In the genomic region with DNA sequence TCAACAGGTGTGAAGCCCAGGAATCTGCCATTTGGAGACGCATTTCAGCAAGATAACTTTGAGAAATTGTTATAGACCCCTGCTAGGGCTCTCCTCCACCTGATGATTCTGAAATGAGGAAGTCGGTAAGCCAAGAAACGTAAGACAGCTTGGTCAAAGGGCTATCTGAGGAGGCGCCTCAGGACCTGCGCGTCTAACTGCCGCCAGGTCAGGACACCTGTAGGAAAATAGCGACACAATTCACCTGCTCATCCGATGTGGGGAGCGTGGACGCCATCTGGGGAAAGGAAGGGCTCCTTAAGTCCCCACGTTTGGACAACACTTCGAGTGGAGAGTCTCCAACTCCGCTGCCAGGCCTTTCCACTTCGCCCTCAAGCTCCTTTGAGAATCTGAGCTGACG, we compare ENCODE assay signal across 8 mouse cellular contexts. TPM values are rescaled to one million over a fixed set of nuclear protein-coding genes. Genes with fewer than 3 reads are reported as not detected.
DNase-seq lines count a peak whose midpoint lies in the region; ATAC-seq and TF ChIP-seq lines count a peak whose summit lies in the region.

No protein-coding gene starts in this region.

- DNase-seq in kidney, adult 11 months: no peak
- DNase-seq in intestine, embryonic 14.5 days (ENCODE audit: low spot score): no peak
- DNase-seq in left cerebral cortex, postnatal 4 days: no peak
- no peak for DNase-seq in left cerebral cortex, adult 8-10 months (ENCODE audit: low spot score in 2 of 2)
- DNase-seq in embryo, embryonic 9.5 days (ENCODE audit: extremely low spot score): no peak

- H3K9me3 ChIP-seq in kidney, embryonic 15.5 days (replicated peaks): no peaks in the 10 kb centered on the region
- H3K9me3 ChIP-seq in intestine, embryonic 14.5 days (ENCODE audit: control insufficient read depth, low read length): no peaks in the 10 kb centered on the region
- H3K9me3 ChIP-seq in midbrain, embryonic 16.5 days (replicated peaks; ENCODE audit: control insufficient read depth, low read length, poor library complexity, severe bottlenecking): no peaks in the 10 kb centered on the region

- H3K9ac ChIP-seq in kidney, embryonic 15.5 days: peak overlapping the region; percentile 61
- peak overlapping the region; percentile 60 for H3K9ac ChIP-seq in intestine, embryonic 14.5 days (ENCODE audit: low read length)
- peak overlapping the region; percentile 73 for H3K9ac ChIP-seq in midbrain, embryonic 16.5 days (ENCODE audit: low read depth, low read length)

- H3K27me3 ChIP-seq in kidney, embryonic 15.5 days: no peaks in the 10 kb centered on the region
- no peaks in the 10 kb centered on the region for H3K27me3 ChIP-seq in intestine, embryonic 14.5 days (replicated peaks; ENCODE audit: control insufficient read depth, insufficient read depth, low read length)
- no peaks in the 10 kb centered on the region for H3K27me3 ChIP-seq in midbrain, embryonic 16.5 days (ENCODE audit: control insufficient read depth, insufficient read depth, low read depth, low read length)

- H3K27ac ChIP-seq in kidney, embryonic 15.5 days: peak overlapping the region; percentile 75
- no peak overlapping the region for H3K27ac ChIP-seq in cortical plate, adult 2 months (ENCODE audit: insufficient read depth, low read length)
- H3K27ac ChIP-seq in intestine, embryonic 14.5 days (ENCODE audit: low read depth): no peak overlapping the region
- H3K27ac ChIP-seq in midbrain, embryonic 16.5 days (ENCODE audit: low read length): peak overlapping the region; percentile 65

- WGBS in kidney, embryonic 15.5 days: 2% methylated on average over 16 of the region's 16 CpGs
- 1% methylated on average over 16 of the region's 16 CpGs for WGBS in intestine, embryonic 14.5 days
- 1% methylated on average over 16 of the region's 16 CpGs for WGBS in midbrain, embryonic 16.5 days

- H3K4me3 ChIP-seq in kidney, embryonic 15.5 days (replicated peaks): peak overlapping the region; percentile 68
- peak overlapping the region; percentile 40 for H3K4me3 ChIP-seq in cortical plate, adult 2 months (ENCODE audit: insufficient read depth, low read length)
- H3K4me3 ChIP-seq in intestine, embryonic 14.5 days (ENCODE audit: low read depth, low read length): peak overlapping the region; percentile 61
- H3K4me3 ChIP-seq in midbrain, embryonic 16.5 days (ENCODE audit: low read depth, low read length): peak overlapping the region; percentile 64

- H3K4me2 ChIP-seq in kidney, embryonic 15.5 days: peak overlapping the region; percentile 90
- peak overlapping the region; percentile 87 for H3K4me2 ChIP-seq in intestine, embryonic 14.5 days (ENCODE audit: low read length)
- peak overlapping the region; percentile 91 for H3K4me2 ChIP-seq in midbrain, embryonic 16.5 days (ENCODE audit: low read length)

- peak; percentile 31 for ATAC-seq in kidney, embryonic 15.5 days (replicated peaks; ENCODE audit: low FRiP score)
- peak; percentile 16 for ATAC-seq in intestine, embryonic 14.5 days (replicated peaks; ENCODE audit: low FRiP score, low TSS enrichment, low read depth)
- ATAC-seq in midbrain, embryonic 16.5 days: peak; percentile 38; the same call in 1 of the 2 replicates

- no peak for TF ChIP-seq CTCF in cortical plate, adult 2 months (IDR thresholded peaks at IDR 0.05; ENCODE audit: extremely low read depth, insufficient read depth, low read length)

- H3K36me3 ChIP-seq in kidney, embryonic 15.5 days: peaks cover 21% of the 10 kb centered on the region
- H3K36me3 ChIP-seq in intestine, embryonic 14.5 days (ENCODE audit: control insufficient read depth, insufficient read depth, low read length): peaks cover 9% of the 10 kb centered on the region; the same call in 1 of the 2 replicates
- H3K36me3 ChIP-seq in midbrain, embryonic 16.5 days (ENCODE audit: control insufficient read depth, insufficient read depth, low read length): 0 out of 2 replicates have a peak, but pooled peaks cover 2% of the 10 kb centered on the region

- intact Hi-C loops in left cerebral cortex, postnatal 4 days (cut with DNase I): no loop called here

- H3K4me1 ChIP-seq in kidney, embryonic 15.5 days: peaks cover 20% of the 10 kb centered on the region
- H3K4me1 ChIP-seq in cortical plate, adult 2 months (ENCODE audit: control insufficient read depth, insufficient read depth, low read length): 0 out of 2 replicates have a peak, but pooled peaks cover 1% of the 10 kb centered on the region
- H3K4me1 ChIP-seq in intestine, embryonic 14.5 days (replicated peaks; ENCODE audit: control insufficient read depth, insufficient read depth, low read length): 0 out of 2 replicates have a peak, but pooled peaks cover 11% of the 10 kb centered on the region
- H3K4me1 ChIP-seq in midbrain, embryonic 16.5 days (ENCODE audit: control insufficient read depth, insufficient read depth, low read length): peaks cover 15% of the 10 kb centered on the region

- no peak for TF ChIP-seq POLR2A in cortical plate, adult 2 months (IDR thresholded peaks at IDR 0.05; ENCODE audit: extremely low read depth, insufficient read depth, low read length)

RNA-seq across cellular contexts. Expression of a gene that starts 0.4 kb away (rescaled TPM):
- polyA plus RNA-seq in kidney, embryonic 15.5 days (2015; fragmentation: Nextera tagmentation; extraction: Ambion mirVana): 46.4 and 48.3 TPM in 2 replicates
- 112 and 113 TPM in 2 replicates for polyA plus RNA-seq in cortical plate, adult 2 months (2012; rRNA removed)
- 46.9 and 47.3 TPM in 2 replicates for polyA plus RNA-seq in intestine, embryonic 14.5 days (2014; fragmentation: Nextera tagmentation; extraction: Ambion mirVana)
- 98.6 and 110 TPM in 2 replicates for polyA plus RNA-seq in midbrain, embryonic 16.5 days (2015; fragmentation: Nextera tagmentation; extraction: Ambion mirVana)
- 10 to 100 TPM; 97.5 to 98.2 TPM for total RNA-seq in left cerebral cortex, postnatal 4 days (2021)
- 100 to 1,000 TPM; 109 to 146 (median 127) TPM for total RNA-seq in left cerebral cortex, adult 8-10 months (2022)

RNA-seq across cellular contexts. Expression of a gene that starts 12.5 kb away (rescaled TPM):
- polyA plus RNA-seq in kidney, embryonic 15.5 days (2015; fragmentation: Nextera tagmentation; extraction: Ambion mirVana): 5.4 and 6.1 TPM in 2 replicates
- 11.4 and 11.7 TPM in 2 replicates for polyA plus RNA-seq in cortical plate, adult 2 months (2012; rRNA removed)
- 5.8 and 6.0 TPM in 2 replicates for polyA plus RNA-seq in intestine, embryonic 14.5 days (2014; fragmentation: Nextera tagmentation; extraction: Ambion mirVana)
- polyA plus RNA-seq in midbrain, embryonic 16.5 days (2015; fragmentation: Nextera tagmentation; extraction: Ambion mirVana): 20.6 and 21.8 TPM in 2 replicates
- total RNA-seq in left cerebral cortex, postnatal 4 days (2021): 10 to 100 TPM; 32.6 to 34.9 TPM
- 10 to 100 TPM; 26.0 to 29.7 (median 27.4) TPM for total RNA-seq in left cerebral cortex, adult 8-10 months (2022)

RNA-seq across cellular contexts. Expression of a gene that starts 12.6 kb away (rescaled TPM):
- 2.5 and 2.6 TPM in 2 replicates for polyA plus RNA-seq in kidney, embryonic 15.5 days (2015; fragmentation: Nextera tagmentation; extraction: Ambion mirVana)
- polyA plus RNA-seq in cortical plate, adult 2 months (2012; rRNA removed): 0.45 and 0.54 TPM in 2 replicates
- polyA plus RNA-seq in intestine, embryonic 14.5 days (2014; fragmentation: Nextera tagmentation; extraction: Ambion mirVana): 1.7 and 2.0 TPM in 2 replicates
- 2.7 and 5.4 TPM in 2 replicates for polyA plus RNA-seq in midbrain, embryonic 16.5 days (2015; fragmentation: Nextera tagmentation; extraction: Ambion mirVana)
- total RNA-seq in left cerebral cortex, postnatal 4 days (2021): 1 to 10 TPM in 1 of 2 experiments, under 1 TPM in 1; 0.64 to 1.3 TPM
- total RNA-seq in left cerebral cortex, adult 8-10 months (2022): 1 to 10 TPM in 2 of 4 experiments, under 1 TPM in 1, not detected in 1; 0.96 to 1.2 (median 1.0) TPM

RNA-seq across cellular contexts. Expression of a gene that starts 24.7 kb away (rescaled TPM):
- 1.4 and 1.7 TPM in 2 replicates for polyA plus RNA-seq in kidney, embryonic 15.5 days (2015; fragmentation: Nextera tagmentation; extraction: Ambion mirVana)
- 3.3 and 3.4 TPM in 2 replicates for polyA plus RNA-seq in cortical plate, adult 2 months (2012; rRNA removed)
- polyA plus RNA-seq in intestine, embryonic 14.5 days (2014; fragmentation: Nextera tagmentation; extraction: Ambion mirVana): 1.2 and 1.3 TPM in 2 replicates
- polyA plus RNA-seq in midbrain, embryonic 16.5 days (2015; fragmentation: Nextera tagmentation; extraction: Ambion mirVana): 3.8 and 3.9 TPM in 2 replicates
- total RNA-seq in left cerebral cortex, postnatal 4 days (2021): 1 to 10 TPM; 5.9 to 6.1 TPM
- 1 to 10 TPM; 4.2 to 5.3 (median 4.7) TPM for total RNA-seq in left cerebral cortex, adult 8-10 months (2022)

RNA-seq across cellular contexts. Expression of a gene that starts 36.7 kb away (rescaled TPM):
- polyA plus RNA-seq in kidney, embryonic 15.5 days (2015; fragmentation: Nextera tagmentation; extraction: Ambion mirVana): 7.9 and 10.1 TPM in 2 replicates
- 8.8 and 9.5 TPM in 2 replicates for polyA plus RNA-seq in cortical plate, adult 2 months (2012; rRNA removed)
- polyA plus RNA-seq in intestine, embryonic 14.5 days (2014; fragmentation: Nextera tagmentation; extraction: Ambion mirVana): 4.8 and 5.3 TPM in 2 replicates
- 13.2 and 14.7 TPM in 2 replicates for polyA plus RNA-seq in midbrain, embryonic 16.5 days (2015; fragmentation: Nextera tagmentation; extraction: Ambion mirVana)
- 1 to 10 TPM; 7.0 to 9.4 TPM for total RNA-seq in left cerebral cortex, postnatal 4 days (2021)
- total RNA-seq in left cerebral cortex, adult 8-10 months (2022): 10 to 100 TPM in 1 of 4 experiments, 1 to 10 TPM in 3; 7.9 to 12.0 (median 8.6) TPM

Comparison
In these comparisons a context has a peak if more than half of its experiments do, and no peak if none do; other contexts are left out.
1. H3K27ac ChIP-seq: peak in kidney, embryonic 15.5 days (single experiment) and midbrain, embryonic 16.5 days (single experiment); none in cortical plate, adult 2 months (single experiment) and intestine, embryonic 14.5 days (single experiment).
2. Peak in every context shown above with its lines, with median percentiles within 50 percentile points of each other: ATAC-seq, H3K4me2 ChIP-seq, H3K4me3 ChIP-seq and H3K9ac ChIP-seq.